Mouse (Mus musculus): Measurements from ENCODE around the gene Galnt11.

The Galnt11 gene

DNA sequence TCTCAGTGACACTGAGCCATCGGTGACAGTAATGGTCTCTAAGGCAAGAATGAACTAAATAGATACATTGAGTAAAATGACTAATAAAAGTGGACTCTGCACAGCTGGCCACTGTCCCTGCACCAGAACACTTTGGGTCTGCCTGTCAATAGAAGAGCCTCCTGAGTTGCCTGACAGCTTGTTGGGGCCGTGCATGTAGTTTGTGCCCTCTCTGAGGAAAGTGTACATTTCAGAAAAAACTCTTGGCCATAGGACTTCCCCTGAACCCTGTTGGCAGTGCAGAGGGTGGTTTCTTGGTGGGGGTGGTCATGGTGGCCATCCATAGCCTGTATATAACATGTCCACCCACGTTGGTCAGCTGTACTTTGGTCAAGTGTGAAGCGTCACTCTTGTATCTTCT lies 32.8 kb downstream of the Galnt11 start:
- no peak for DNase-seq (ENCODE audit: low spot score)

DNA sequence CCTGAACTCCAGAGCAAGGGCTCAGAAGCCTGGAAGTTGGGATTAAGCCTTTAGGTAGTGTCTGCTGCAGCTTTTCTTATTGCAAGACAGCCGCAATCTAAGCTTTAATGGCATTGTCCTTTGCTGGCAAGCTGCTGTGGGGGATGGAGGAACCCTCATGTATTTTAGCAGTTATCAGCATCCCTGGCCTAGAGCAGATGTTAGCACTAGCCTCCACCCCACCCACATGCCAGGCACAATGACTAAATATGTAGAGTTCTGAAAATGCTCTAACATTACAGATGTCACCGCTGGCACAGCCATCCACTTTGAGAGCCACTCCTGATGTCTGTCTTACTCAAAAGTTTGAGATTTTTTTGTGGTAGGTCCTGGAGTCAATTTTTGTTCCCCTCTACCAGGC lies 35.0 kb downstream of the Galnt11 start:
- DNase-seq (ENCODE audit: low spot score): no peak

DNA sequence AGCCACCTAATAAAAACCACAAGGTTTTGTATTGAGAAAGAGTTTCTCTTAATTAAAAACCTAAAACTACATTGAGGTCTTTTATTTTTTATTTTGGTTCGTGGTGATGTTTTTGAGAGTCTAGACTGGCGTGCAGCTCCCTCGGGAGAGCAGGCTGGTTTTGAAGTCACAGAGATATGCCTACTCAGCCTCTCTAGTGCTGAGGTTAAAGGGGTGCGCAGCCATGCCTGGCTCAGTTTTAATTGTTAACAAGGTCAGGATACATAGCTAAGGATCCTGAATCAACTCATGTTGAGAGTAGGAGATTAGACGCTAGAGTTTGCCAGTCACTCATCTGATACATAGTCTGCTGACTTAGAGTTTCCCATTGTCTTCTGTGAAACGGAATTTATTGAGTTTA lies 39.7 kb downstream of the Galnt11 start:
- no peak for DNase-seq (ENCODE audit: low spot score)

DNA sequence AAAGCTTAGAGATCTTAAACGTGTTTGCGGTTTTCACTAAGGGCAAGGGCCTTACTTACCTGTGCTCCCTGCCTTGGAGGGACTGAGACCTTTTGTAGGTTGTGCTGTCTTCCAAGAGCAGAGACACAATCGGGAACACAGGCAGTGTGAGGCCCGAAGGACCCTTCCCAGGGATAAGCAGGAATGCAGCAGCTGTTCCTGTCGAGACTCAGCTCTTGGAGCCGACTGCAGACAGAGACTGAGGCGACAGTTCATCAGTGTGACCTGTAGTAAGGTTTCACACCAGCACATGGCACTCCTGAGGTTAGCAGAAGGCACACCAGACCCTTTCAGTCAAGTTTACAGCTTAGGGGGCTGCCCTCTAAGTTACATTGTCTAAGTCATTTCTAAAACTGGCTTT lies 40.6 kb downstream of the Galnt11 start:
- DNase-seq (ENCODE audit: low spot score): no peak

DNA sequence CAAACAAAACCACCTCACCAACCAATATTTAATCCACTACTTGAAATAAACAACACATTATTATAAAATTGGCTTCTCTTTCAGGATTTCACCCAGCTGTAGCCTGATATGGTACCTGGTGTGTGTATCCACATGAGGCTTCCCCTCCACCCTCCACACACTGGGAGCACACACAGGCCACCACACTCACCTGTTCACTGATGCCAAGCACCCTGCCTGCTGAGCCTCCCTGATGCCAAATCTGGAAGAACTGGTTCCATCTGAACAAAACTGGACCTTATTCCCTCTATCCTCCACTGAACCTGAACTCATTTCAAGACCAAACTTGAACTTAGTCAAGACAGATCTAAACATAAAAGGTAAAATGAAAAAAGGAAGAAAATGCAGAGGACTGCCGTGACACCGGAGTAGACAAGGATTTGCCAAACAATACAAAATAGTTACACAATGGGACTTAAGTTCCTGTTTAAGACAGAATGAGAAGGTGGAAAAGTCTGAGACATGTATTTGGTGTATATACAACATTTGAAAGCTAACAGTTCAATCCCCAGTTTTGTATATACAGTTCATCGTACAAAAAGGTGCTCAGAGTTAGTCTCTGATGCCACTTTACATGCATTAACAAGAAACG lies 46.7 kb downstream of the Galnt11 start:
- DNase-seq (ENCODE audit: low spot score): no peak

DNA sequence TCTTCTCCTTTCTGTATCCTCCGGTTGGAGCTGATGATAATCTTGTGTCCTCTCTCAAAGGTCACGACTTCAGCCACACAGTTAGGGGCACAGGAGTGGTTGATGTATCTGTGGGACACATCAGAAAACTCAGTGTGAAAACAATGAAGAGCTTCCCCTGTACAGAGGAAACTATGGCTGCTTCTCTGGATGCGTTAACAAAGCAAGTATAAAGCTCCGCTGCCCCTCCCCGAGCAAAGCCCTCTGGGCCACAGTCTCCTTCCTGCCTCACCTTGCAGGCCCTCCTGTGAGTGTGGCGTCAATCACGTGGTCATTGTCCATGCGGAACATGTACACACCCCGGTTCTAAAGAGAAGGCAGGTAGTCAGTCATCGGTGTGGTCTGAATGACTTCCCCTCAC lies 53.9 kb downstream of the Galnt11 start:
- DNase-seq (ENCODE audit: low spot score): no peak

DNA sequence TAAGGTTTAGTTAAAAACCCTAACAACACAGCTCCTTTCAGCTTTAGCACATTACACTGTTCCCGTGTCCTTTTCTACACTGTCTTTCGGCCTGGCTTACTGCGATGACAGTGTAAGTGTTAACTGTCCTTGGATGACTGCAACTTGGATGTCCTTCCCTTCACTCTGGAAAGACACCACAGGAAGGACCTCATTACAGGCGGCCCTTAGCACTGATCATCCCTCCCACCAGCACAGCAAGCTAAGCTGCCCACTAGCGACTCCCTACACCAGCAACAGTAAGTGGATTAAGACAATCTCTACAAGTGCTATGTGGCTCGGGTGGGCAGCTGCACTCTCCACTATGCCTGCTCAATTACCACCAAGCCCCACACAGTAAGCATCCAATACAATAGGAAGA lies 54.7 kb downstream of the Galnt11 start:
- DNase-seq (ENCODE audit: low spot score): no peak

DNA sequence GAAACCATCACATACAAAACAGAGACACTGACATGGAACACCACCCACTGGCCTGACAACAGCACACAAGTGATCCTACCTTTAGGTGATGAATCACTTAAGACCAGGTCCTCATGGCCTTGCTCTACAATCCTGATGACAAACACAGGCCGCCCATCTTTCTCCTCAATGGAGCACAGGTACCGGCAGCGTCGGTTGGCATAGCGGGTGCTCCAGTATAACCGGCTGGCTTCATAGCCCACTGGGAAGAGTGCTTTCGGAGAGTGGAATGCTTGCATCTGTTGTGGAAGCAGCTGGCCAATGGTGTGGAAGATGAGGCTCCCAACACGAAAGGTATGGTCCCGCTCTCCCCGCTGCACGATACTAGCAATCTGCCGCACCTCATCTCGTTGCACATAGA lies 62.3 kb downstream of the Galnt11 start:
- DNase-seq (ENCODE audit: low spot score): no peak

DNA sequence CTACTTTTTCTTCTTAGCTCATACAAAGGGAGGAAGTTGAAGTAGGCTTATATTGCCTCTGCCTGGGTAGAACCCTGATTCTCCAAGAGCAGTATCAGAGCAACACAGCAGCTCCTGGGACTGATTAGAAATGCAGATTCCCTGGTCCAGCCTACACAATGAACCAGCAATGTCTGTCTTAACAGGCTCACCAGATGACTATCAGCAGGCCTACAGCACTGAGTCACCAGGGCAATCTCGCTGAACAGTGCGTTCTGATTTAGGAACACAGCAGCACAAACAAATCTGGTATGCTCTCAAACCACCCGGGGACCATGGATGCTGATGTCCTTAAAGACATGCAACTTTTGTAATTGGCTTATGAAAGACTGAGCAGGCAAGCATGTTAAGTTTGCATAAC lies 75.1 kb downstream of the Galnt11 start:
- no peak for DNase-seq (ENCODE audit: low spot score)

DNA sequence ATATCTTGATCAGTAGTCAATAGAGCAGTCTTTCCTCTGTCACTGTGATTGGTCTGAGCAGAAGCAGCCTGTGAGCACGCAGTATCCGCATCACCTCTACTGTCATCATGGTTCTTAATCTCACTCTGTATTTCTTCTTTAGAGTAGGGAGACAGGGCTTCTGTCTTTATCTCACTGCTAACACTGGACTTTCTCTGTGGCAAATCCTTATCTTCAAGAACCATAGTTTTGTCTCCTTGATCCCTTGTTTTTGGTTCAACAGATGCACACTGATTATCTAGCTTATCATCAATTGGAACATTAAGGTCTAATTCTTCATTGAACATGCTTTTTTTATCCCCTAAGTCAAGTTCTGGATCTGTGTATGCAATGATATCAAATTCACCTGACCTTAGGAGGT lies 88.5 kb downstream of the Galnt11 start:
- DNase-seq (ENCODE audit: low spot score): no peak

DNA sequence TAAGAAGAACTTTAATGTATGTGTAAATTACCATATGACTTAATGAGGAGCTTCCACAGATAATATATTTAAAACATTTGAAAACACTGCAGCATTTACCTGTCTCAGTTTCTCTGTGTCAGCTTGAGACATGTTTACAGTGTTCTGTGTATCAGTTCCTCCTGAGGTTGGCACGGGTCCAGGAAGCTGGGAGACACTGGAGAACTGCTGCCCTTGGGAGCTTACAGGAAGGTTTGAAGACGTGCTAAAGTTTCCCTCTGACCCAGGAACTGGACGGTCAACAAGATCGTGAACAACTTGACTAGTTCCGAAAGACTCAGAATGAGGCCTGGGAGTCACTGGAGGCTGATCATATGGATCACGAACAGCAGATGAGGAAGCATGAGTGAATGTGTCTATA lies 92.2 kb downstream of the Galnt11 start:
- no peak for DNase-seq (ENCODE audit: low spot score)

Measured in urinary bladder, postnatal 10 days (tissue).